Mouse (Mus musculus) midbrain, embryonic 14.5 days (tissue): Measurements from ENCODE around the gene Cys1. TPM values are rescaled to one million over a fixed set of nuclear protein-coding genes. Genes with fewer than 3 reads are reported as not detected.

Experiments
- ATAC-seq: fragments of 200-750 bp; cut with Nextera tagmentation; 2 replicates; pipeline ENCODE4 v1.8.0; 2017; ENCODE audit warnings: moderate number of reproducible peaks, moderate library complexity; ENCODE audit not compliant: low FRiP score, low TSS enrichment
- DNase-seq: peaks from one replicate; pipeline ENCODE4 v3.0.0-alpha.2; 2015
- H3K27ac ChIP-seq: fragments of 300-500 bp; sonication (generic); replicated peaks from 2 replicates; pipeline ENCODE4 v1.5.1; 2014; ENCODE audit warnings: mild to moderate bottlenecking, low read depth, low read length, moderate library complexity
- H3K27me3 ChIP-seq: fragments of 300-500 bp; sonication (generic); 2 replicates; pipeline ENCODE4 v1.6.1; 2014; ENCODE audit warnings: low read length, control low read depth, mixed read lengths; ENCODE audit not compliant: control insufficient read depth, insufficient read depth
- H3K36me3 ChIP-seq: fragments of 300-500 bp; sonication (generic); 2 replicates; pipeline ENCODE4 v1.6.1; 2014; ENCODE audit warnings: low read length, control low read depth; ENCODE audit not compliant: control insufficient read depth, insufficient read depth
- H3K4me1 ChIP-seq: fragments of 300-500 bp; sonication (generic); 2 replicates; pipeline ENCODE4 v1.6.1; 2014; ENCODE audit warnings: mild to moderate bottlenecking, antibody characterized with exemption, low read length, control low read depth; ENCODE audit not compliant: control insufficient read depth, insufficient read depth
- H3K4me2 ChIP-seq: fragments of 300-500 bp; sonication (generic); 2 replicates; pipeline ENCODE4 v1.6.1; 2014; ENCODE audit warnings: mild to moderate bottlenecking, low read length, moderate library complexity
- H3K4me3 ChIP-seq: fragments of 300-500 bp; sonication (generic); replicated peaks from 2 replicates; pipeline ENCODE4 v1.5.1; 2014; ENCODE audit warnings: low read depth, low read length
- H3K9ac ChIP-seq: fragments of 300-500 bp; sonication (generic); replicated peaks from 2 replicates; pipeline ENCODE4 v1.6.1; 2014; ENCODE audit warnings: mild to moderate bottlenecking, low read length, moderate library complexity
- H3K9me3 ChIP-seq: fragments of 300-500 bp; sonication (generic); 2 replicates; pipeline ENCODE4 v1.6.1; 2016; ENCODE audit warnings: low read length, control low read depth, mixed read lengths; ENCODE audit not compliant: control insufficient read depth
- WGBS: fragments of 180-500 bp; shearing (Covaris S2); extraction: QIAGEN DNeasy Blood & Tissue Kit; methylation state at CpG from one replicate; pipeline ENCODE4 v1.1.7; 2014; 5-methylcytosine and 5-hydroxymethylcytosine counted together
- polyA plus RNA-seq: library from polyadenylated mRNA; unstranded; fragments of >200 nt; fragmentation: Nextera tagmentation; extraction: Ambion mirVana; gene quantifications from 2 replicates; pipeline ENCODE4 v1.2.1, GENCODE M21; 2014

Cys1 gene
- polyA plus RNA-seq, 1 experiment from 2014 or later: 1.8 TPM

- Histone ChIP-seq H3K4me3 (no peak overlapping the region), H3K36me3 (peaks cover 42% of the 10 kb centered on the region), H3K4me2 (no peak overlapping the region), H3K4me1 (peaks cover 17% of the 10 kb centered on the region), H3K27me3 (no peaks in the 10 kb centered on the region), H3K9ac (no peak overlapping the region), H3K9me3 (no peaks in the 10 kb centered on the region), H3K27ac (no peak overlapping the region)
- ATAC-seq: no peak
- 92% methylated on average over 9 of the region's 9 CpGs for WGBS
- no peak for DNase-seq
Observed at GRCm38 (mm10) chr12:24659923-24660322, 21.7 kb downstream of the Cys1 start.

GRCm38 (mm10) chr12:24658998-24659397 lies 22.6 kb downstream of the Cys1 start:
- ATAC-seq: no peak
- Histone ChIP-seq H3K9ac (no peak overlapping the region), H3K9me3 (no peaks in the 10 kb centered on the region), H3K27ac (no peak overlapping the region), H3K4me1 (peaks cover 17% of the 10 kb centered on the region), H3K4me3 (no peak overlapping the region), H3K27me3 (no peaks in the 10 kb centered on the region), H3K36me3 (peaks cover 51% of the 10 kb centered on the region), H3K4me2 (no peak overlapping the region)
- 94% methylated on average over 4 of the region's 4 CpGs for WGBS
- no peak for DNase-seq

GRCm38 (mm10) chr12:24656436-24656835 lies 25.2 kb downstream of the Cys1 start:
- no peak overlapping the region; the same call in 1 of the 2 replicates for H3K27ac ChIP-seq
- no peaks in the 10 kb centered on the region for H3K9me3 ChIP-seq
- H3K36me3 ChIP-seq: peaks cover 51% of the 10 kb centered on the region
- 0 out of 2 replicates have a peak overlapping the region, but pooled peaks have one; percentile 7 for H3K4me3 ChIP-seq
- ATAC-seq (no peak), DNase-seq (no peak)
- H3K4me1 ChIP-seq: peaks cover 34% of the 10 kb centered on the region
- no peaks in the 10 kb centered on the region for H3K27me3 ChIP-seq
- H3K9ac ChIP-seq: peak overlapping the region; percentile 47
- 72% methylated on average over 3 of the region's 3 CpGs for WGBS
- H3K4me2 ChIP-seq: peak overlapping the region; percentile 41

GRCm38 (mm10) chr12:24654065-24654862 lies 27.3 kb downstream of the Cys1 start:
- H3K9ac ChIP-seq: no peak overlapping the region
- no peak for DNase-seq
- no peak overlapping the region for H3K4me2 ChIP-seq
- no peak for ATAC-seq
- peaks cover 39% of the 10 kb centered on the region for H3K36me3 ChIP-seq
- no peak overlapping the region for H3K4me3 ChIP-seq
- 91% methylated on average over 16 of the region's 16 CpGs for WGBS
- no peaks in the 10 kb centered on the region for H3K27me3 ChIP-seq
- no peaks in the 10 kb centered on the region for H3K9me3 ChIP-seq
- H3K27ac ChIP-seq: no peak overlapping the region
- peaks cover 38% of the 10 kb centered on the region for H3K4me1 ChIP-seq

- Histone ChIP-seq H3K4me3 (peak overlapping the region; percentile 92), H3K9me3 (no peaks in the 10 kb centered on the region), H3K27ac (peak overlapping the region; percentile 93), H3K27me3 (no peaks in the 10 kb centered on the region), H3K4me1 (peaks cover 28% of the 10 kb centered on the region), H3K36me3 (peaks cover 33% of the 10 kb centered on the region), H3K9ac (peak overlapping the region; percentile 93), H3K4me2 (peak overlapping the region; percentile 71)
- DNase-seq (peak; percentile 94), ATAC-seq (peak; percentile 86)
- WGBS: 1% methylated on average over 36 of the region's 36 CpGs
Observed at GRCm38 (mm10) chr12:24651642-24652342, 29.8 kb downstream of the Cys1 start.

GRCm38 (mm10) chr12:24651063-24651557 lies 30.5 kb downstream of the Cys1 start, which contains the start of gene Klf11:
Gene Klf11 (plus strand): TSS chr12:24651274.
- WGBS: under 1% methylated on average over 68 of the region's 68 CpGs
- ATAC-seq: peak; percentile 94
- H3K27ac ChIP-seq: peak within 1 kb of the TSS; percentile 93
- peaks cover 27% of the 10 kb centered on the region for H3K36me3 ChIP-seq
- no peaks in the 10 kb centered on the region for H3K27me3 ChIP-seq
- peak within 1 kb of the TSS; percentile 92 for H3K4me3 ChIP-seq
- peak within 1 kb of the TSS; percentile 93 for H3K9ac ChIP-seq
- H3K9me3 ChIP-seq: no peaks in the 10 kb centered on the region
- peaks cover 21% of the 10 kb centered on the region for H3K4me1 ChIP-seq
- peak within 1 kb of the TSS; percentile 71 for H3K4me2 ChIP-seq
- peak; percentile 98 for DNase-seq

GRCm38 (mm10) chr12:24650415-24651062 lies 31.1 kb downstream of the Cys1 start:
- Histone ChIP-seq H3K4me2 (peak overlapping the region; percentile 71), H3K9me3 (no peaks in the 10 kb centered on the region), H3K4me3 (peak overlapping the region; percentile 92), H3K27ac (peak overlapping the region; percentile 93), H3K9ac (peak overlapping the region; percentile 93), H3K4me1 (peaks cover 21% of the 10 kb centered on the region), H3K36me3 (peaks cover 22% of the 10 kb centered on the region), H3K27me3 (no peaks in the 10 kb centered on the region)
- DNase-seq: no peak
- WGBS: 3% methylated on average over 22 of the region's 22 CpGs
- ATAC-seq: no peak; the same call in 1 of the 2 replicates

- H3K4me1 ChIP-seq: peaks cover 16% of the 10 kb centered on the region
- H3K36me3 ChIP-seq: no peaks in the 10 kb centered on the region
- DNase-seq: no peak
- no peaks in the 10 kb centered on the region for H3K27me3 ChIP-seq
- no peak overlapping the region for H3K27ac ChIP-seq
- no peak overlapping the region for H3K4me3 ChIP-seq
- no peaks in the 10 kb centered on the region for H3K9me3 ChIP-seq
- no peak overlapping the region for H3K9ac ChIP-seq
- H3K4me2 ChIP-seq: no peak overlapping the region
- WGBS: 61% methylated on average over 1 of the region's 1 CpGs
- no peak for ATAC-seq
Observed at GRCm38 (mm10) chr12:24648094-24648493, 33.5 kb downstream of the Cys1 start.
